Mouse (Mus musculus) heart, embryonic 11.5 days (tissue): ENCODE data around the gene Sp1. TPM values are rescaled to one million over a fixed set of nuclear protein-coding genes. Genes with fewer than 3 reads are reported as not detected.
A peak's percentile ranks its signal among the peaks of the same experiment; 100 is the strongest.

Experiments used
- ATAC-seq: fragments of 200-750 bp; cut with Nextera tagmentation; replicated peaks from 2 replicates; pipeline ENCODE4 v1.8.0; 2017; ENCODE audit warnings: moderate library complexity; ENCODE audit not compliant: insufficient number of reproducible peaks, low FRiP score, low TSS enrichment
- H3K27ac ChIP-seq: fragments of 300-500 bp; sonication (generic); 2 replicates; pipeline ENCODE4 v1.5.1; 2014; ENCODE audit warnings: mild to moderate bottlenecking, low read depth, low read length
- H3K27me3 ChIP-seq: fragments of 300-500 bp; sonication (generic); 2 replicates; pipeline ENCODE4 v1.6.1; 2014; ENCODE audit warnings: mild to moderate bottlenecking, low read length, mixed read lengths; ENCODE audit not compliant: control insufficient read depth, insufficient read depth
- H3K36me3 ChIP-seq: fragments of 300-500 bp; sonication (generic); 2 replicates; pipeline ENCODE4 v1.6.1; 2014; ENCODE audit warnings: mild to moderate bottlenecking, low read length, moderate library complexity, mixed read lengths; ENCODE audit not compliant: control insufficient read depth, insufficient read depth
- H3K4me1 ChIP-seq: fragments of 300-500 bp; sonication (generic); 2 replicates; pipeline ENCODE4 v1.6.1; 2014; ENCODE audit warnings: low read length; ENCODE audit not compliant: control insufficient read depth, insufficient read depth
- H3K4me2 ChIP-seq: fragments of 300-500 bp; sonication (generic); 2 replicates; pipeline ENCODE4 v1.6.1; 2014; ENCODE audit warnings: mild to moderate bottlenecking, moderate library complexity
- H3K4me3 ChIP-seq: fragments of 300-500 bp; sonication (generic); 2 replicates; pipeline ENCODE4 v1.5.1; 2014; ENCODE audit warnings: low read depth, low read length
- H3K9ac ChIP-seq: fragments of 300-500 bp; sonication (generic); 2 replicates; pipeline ENCODE4 v1.6.1; 2014; ENCODE audit warnings: mild to moderate bottlenecking, low read depth, low read length, moderate library complexity
- H3K9me3 ChIP-seq: fragments of 300-500 bp; sonication (generic); replicated peaks from 2 replicates; pipeline ENCODE4 v1.6.1; 2016; ENCODE audit warnings: low read length; ENCODE audit not compliant: control insufficient read depth
- WGBS: fragments of 180-500 bp; shearing (Covaris S2); extraction: QIAGEN DNeasy Blood & Tissue Kit; methylation state at CpG from one replicate; pipeline ENCODE4 v1.1.7; 2014; ENCODE audit not compliant: insufficient replicate concordance; 5-methylcytosine and 5-hydroxymethylcytosine counted together
- polyA plus RNA-seq: library from polyadenylated mRNA; unstranded; fragments of >200 nt; fragmentation: Nextera tagmentation; extraction: Ambion mirVana; gene quantifications from 2 replicates; pipeline ENCODE4 v1.2.1, GENCODE M21; 2014

The Sp1 gene
- polyA plus RNA-seq, 1 experiment from 2014 or later: 7.5 TPM

GRCm38 (mm10) chr15:102404608-102405488 lies 1.1 kb upstream of the Sp1 start:
- WGBS: 16% methylated on average over 34 of the region's 34 CpGs
- ATAC-seq: peak; percentile 3
- Histone ChIP-seq H3K27me3 (no peaks in the 10 kb centered on the region), H3K4me1 (0 out of 2 replicates have a peak, but pooled peaks cover 7% of the 10 kb centered on the region), H3K9ac (peak overlapping the region; percentile 80), H3K4me3 (peak overlapping the region; percentile 47), H3K4me2 (peak overlapping the region; percentile 67), H3K9me3 (no peaks in the 10 kb centered on the region), H3K27ac (peak overlapping the region; percentile 99), H3K36me3 (peaks cover 21% of the 10 kb centered on the region)

GRCm38 (mm10) chr15:102406196-102406911 lies 411 bp downstream of the Sp1 start:
- Histone ChIP-seq H3K4me1 (peaks cover 11% of the 10 kb centered on the region; the same call in 1 of the 2 replicates), H3K27me3 (no peaks in the 10 kb centered on the region), H3K4me3 (peak overlapping the region; percentile 77), H3K36me3 (peaks cover 32% of the 10 kb centered on the region), H3K4me2 (peak overlapping the region; percentile 58), H3K9me3 (no peaks in the 10 kb centered on the region), H3K9ac (peak overlapping the region; percentile 93), H3K27ac (peak overlapping the region; percentile 99)
- WGBS: 1% methylated on average over 22 of the region's 69 CpGs
- peak; percentile 95 for ATAC-seq

GRCm38 (mm10) chr15:102406912-102407580 lies 1.1 kb downstream of the Sp1 start:
- Histone ChIP-seq H3K4me3 (peak overlapping the region; percentile 77), H3K36me3 (peaks cover 32% of the 10 kb centered on the region), H3K9me3 (no peaks in the 10 kb centered on the region), H3K4me1 (peaks cover 11% of the 10 kb centered on the region; the same call in 1 of the 2 replicates), H3K27ac (peak overlapping the region; percentile 99), H3K4me2 (peak overlapping the region; percentile 58), H3K27me3 (no peaks in the 10 kb centered on the region), H3K9ac (peak overlapping the region; percentile 93)
- no peak for ATAC-seq
- 22% methylated on average over 3 of the region's 3 CpGs for WGBS

- H3K9me3 ChIP-seq: no peaks in the 10 kb centered on the region
- no peak overlapping the region for H3K9ac ChIP-seq
- ATAC-seq: no peak
- no peaks in the 10 kb centered on the region for H3K27me3 ChIP-seq
- WGBS: 92% methylated on average over 10 of the region's 10 CpGs
- peaks cover 32% of the 10 kb centered on the region for H3K36me3 ChIP-seq
- no peak overlapping the region for H3K27ac ChIP-seq
- no peak overlapping the region for H3K4me2 ChIP-seq
- peaks cover 11% of the 10 kb centered on the region; the same call in 1 of the 2 replicates for H3K4me1 ChIP-seq
- H3K4me3 ChIP-seq: no peak overlapping the region
Observed at GRCm38 (mm10) chr15:102407681-102408557, 2.0 kb downstream of the Sp1 start.

GRCm38 (mm10) chr15:102408558-102409130 lies 2.7 kb downstream of the Sp1 start:
- 76% methylated on average over 2 of the region's 2 CpGs for WGBS
- Histone ChIP-seq H3K27me3 (no peaks in the 10 kb centered on the region), H3K4me3 (no peak overlapping the region), H3K9me3 (no peaks in the 10 kb centered on the region), H3K36me3 (peaks cover 32% of the 10 kb centered on the region), H3K4me2 (no peak overlapping the region), H3K9ac (peak overlapping the region; percentile 1; the same call in 1 of the 2 replicates), H3K4me1 (peaks cover 11% of the 10 kb centered on the region; the same call in 1 of the 2 replicates), H3K27ac (no peak overlapping the region)
- ATAC-seq: no peak

GRCm38 (mm10) chr15:102409286-102409685 lies 3.3 kb downstream of the Sp1 start:
- H3K4me3 ChIP-seq: no peak overlapping the region
- ATAC-seq: no peak
- H3K9me3 ChIP-seq: no peaks in the 10 kb centered on the region
- no peak overlapping the region; the same call in 1 of the 2 replicates for H3K9ac ChIP-seq
- H3K27me3 ChIP-seq: no peaks in the 10 kb centered on the region
- H3K4me1 ChIP-seq: peaks cover 11% of the 10 kb centered on the region; the same call in 1 of the 2 replicates
- H3K4me2 ChIP-seq: peak overlapping the region; percentile 27; the same call in 1 of the 2 replicates
- WGBS: 95% methylated on average over 3 of the region's 3 CpGs
- no peak overlapping the region for H3K27ac ChIP-seq
- H3K36me3 ChIP-seq: peaks cover 36% of the 10 kb centered on the region

- Histone ChIP-seq H3K27ac (no peak overlapping the region), H3K9ac (no peak overlapping the region), H3K4me3 (no peak overlapping the region), H3K4me2 (peak overlapping the region; percentile 29), H3K4me1 (peaks cover 11% of the 10 kb centered on the region; the same call in 1 of the 2 replicates), H3K27me3 (no peaks in the 10 kb centered on the region), H3K36me3 (peaks cover 37% of the 10 kb centered on the region), H3K9me3 (no peaks in the 10 kb centered on the region)
- 96% methylated on average over 1 of the region's 1 CpGs for WGBS
- no peak for ATAC-seq
Observed at GRCm38 (mm10) chr15:102411077-102411476, 5.1 kb downstream of the Sp1 start.
